Mouse (Mus musculus) adrenal gland, adult 18-20 months (tissue): ENCODE measurements around the gene Olfr784. TPM values are rescaled to one million over a fixed set of nuclear protein-coding genes. Genes with fewer than 3 reads are reported as not detected.
"Not testable (repeated sequence)": the region's sequence is repeated elsewhere in the genome, so short reads cannot be mapped to it uniquely, and the experiment has no call there.

ENCODE experiments used
- DNase-seq, 2 experiments: peaks; one replicate each; pipeline ENCODE4 v3.0.0; 2021 to 2022; ENCODE audit warnings: low spot score in 2 of 2
- long read RNA-seq, 2 experiments: library from polyadenylated mRNA; stranded (forward); transcript quantifications; one replicate each; pipeline ENCODE4 v2.0.0; 2021
- total RNA-seq, 2 experiments: library from RNA; stranded (reverse); gene quantifications; 1 replicate in 1 of 2; 2 replicates in 1 of 2; pipeline ENCODE4 v1.2.3; 2021

Gene Olfr784
- total RNA-seq = not detected
- long read RNA-seq, experiment 1 = 0 reads
- long read RNA-seq, experiment 2 = 0 reads

DNA sequence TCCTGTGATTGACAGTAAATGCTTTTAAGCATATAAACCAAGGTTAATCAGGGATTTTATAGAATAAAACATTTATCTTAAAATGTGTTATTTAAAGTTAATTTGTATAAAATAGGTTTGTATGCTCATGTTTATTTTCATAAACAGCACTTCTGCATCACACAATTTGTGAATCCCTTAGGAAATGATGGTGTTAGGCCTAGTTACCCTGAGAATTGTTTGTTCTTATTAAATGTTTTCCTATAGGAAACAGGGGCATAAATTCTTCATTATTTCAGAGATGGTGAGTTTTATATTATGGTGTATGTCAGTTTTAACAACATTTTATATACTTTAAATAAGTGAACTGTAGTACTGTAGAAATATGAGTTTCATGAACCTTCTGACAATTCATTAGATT is at the start of gene Olfr784:
Gene Olfr784, plus strand, starts transcription at position 301 of the 400 bp plus-strand sequence.
- DNase-seq = no peak

DNA sequence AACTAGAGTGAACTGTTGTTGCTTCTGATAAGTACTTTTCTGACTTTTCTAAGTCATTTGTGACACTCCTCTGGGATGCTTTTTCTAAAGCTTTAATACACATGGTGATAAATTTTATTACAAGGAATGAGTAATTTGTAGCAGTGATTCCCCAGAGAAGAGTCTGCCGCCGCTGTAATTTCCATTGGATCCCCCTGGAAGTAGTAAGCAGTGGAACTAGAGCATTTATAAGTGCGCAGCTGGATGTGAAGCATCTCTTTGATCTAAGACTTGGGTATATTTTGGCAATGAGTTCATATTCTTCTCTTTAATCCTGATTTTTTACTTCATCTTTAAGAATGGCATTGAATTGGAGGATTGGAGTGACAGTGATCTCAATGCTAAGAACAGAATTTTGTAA is 35.3 kb upstream of the Olfr784 start, which contains the start of gene Olfr782:
Gene Olfr782, plus strand, starts transcription at position 301 of the 400 bp plus-strand sequence.
- no peak for DNase-seq

DNA sequence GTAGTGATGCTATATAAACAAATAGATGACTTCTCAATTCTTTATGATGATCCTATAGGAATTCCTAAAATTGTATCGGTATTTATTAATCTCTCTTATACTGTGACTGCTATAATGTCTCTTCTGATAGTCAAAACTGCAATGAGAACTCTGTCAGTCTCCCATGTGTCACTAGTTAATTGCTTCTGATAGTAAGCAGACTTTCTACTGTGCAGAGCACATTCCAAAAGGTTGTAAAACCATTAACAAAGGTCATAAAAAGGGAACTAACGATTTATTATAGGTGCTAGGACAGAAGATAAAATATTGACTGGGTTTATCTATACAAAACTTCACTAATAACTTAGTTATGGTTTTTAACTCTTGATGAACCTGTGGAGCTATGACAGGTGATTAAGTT is 31.4 kb upstream of the Olfr784 start:
- DNase-seq = not testable (repeated sequence)

DNA sequence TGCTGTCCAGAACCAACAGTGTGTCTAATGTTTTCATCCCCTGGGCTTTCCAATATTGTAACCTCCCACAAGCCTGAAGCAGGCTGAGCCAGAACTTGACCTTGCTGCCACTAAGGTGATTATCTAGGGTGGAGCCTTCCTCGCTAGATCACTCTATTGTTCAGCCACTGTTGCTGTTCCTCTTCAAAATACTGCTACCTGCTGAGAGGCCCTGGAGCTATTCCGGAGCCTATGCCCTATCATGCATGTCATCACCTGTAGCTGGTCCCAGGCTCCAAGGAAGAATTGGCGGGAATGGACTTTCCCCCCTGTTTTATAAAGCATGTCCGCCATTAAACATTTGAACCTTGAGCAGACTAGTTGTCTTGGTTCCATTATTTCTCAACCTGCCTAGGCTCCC is 27.4 kb upstream of the Olfr784 start:
- not testable (repeated sequence) for DNase-seq

DNA sequence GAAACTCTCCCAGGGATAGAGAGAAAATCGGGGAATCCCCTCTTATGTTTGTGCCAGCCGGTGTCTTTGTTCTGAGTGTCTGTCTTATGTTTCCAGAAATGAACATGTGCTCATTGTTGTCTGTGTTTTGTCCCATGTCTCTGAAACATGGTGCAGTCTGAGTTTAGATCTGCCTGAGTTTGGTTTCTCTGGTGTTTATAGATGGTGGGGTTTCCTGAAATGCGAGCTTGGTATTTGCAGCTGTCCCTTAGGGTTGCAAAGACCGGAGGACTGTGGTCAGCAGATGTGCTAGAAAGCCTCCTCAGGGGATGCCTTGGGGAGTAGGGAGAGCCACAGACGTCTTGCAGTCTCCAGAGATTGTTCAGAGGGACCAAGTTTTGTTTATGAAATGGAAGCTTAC is 26.6 kb upstream of the Olfr784 start:
- DNase-seq = no peak

DNA sequence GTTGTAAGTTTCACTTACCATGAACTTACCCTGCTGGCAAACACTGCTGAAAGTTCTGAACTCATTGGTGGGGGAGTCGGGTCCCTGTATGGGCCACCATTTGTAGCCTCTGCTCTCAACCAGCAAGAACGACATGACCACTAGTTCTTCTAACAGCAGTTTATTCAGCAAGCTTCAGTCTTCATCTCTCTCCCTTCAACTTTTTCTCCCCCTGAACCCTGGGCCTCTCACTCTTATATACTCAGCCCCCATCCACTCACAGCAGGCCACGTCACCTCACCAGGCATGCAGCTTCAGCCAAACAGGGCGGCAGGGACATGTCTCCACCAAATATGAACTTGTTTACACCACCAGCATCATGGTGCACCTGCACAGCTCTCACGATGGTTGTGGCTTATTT is 9.8 kb upstream of the Olfr784 start:
- not testable (repeated sequence) for DNase-seq

DNA sequence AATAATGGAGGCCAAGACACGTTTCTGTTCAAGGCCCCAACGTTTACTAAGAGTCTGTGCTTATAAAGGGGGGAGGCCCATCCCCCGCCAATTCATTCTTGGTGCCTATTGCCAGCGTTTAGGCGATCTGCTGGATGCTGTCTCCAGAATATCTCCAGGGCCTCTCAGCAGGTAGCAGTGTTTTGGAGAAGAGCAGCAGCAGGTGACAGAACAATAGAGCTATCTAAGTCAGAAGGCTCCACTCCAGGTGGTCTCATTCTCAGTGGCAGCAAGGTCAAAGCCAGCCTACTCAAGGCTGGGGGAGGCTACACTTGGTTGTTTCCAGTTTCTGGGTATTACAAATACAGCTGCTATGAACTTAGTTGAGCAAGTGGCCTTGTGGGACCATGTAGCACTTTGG is 17.0 kb downstream of the Olfr784 start:
- DNase-seq = no peak

GRCm38 (mm10) chr10:129405126-129405525 is 21.2 kb downstream of the Olfr784 start, which contains the start of gene Olfr785:
Olfr785 (plus strand) TSS chr10:129405426.
- no peak for DNase-seq

GRCm38 (mm10) chr10:129427006-129427405 is 43.1 kb downstream of the Olfr784 start, which contains the start of gene Olfr786:
Olfr786 (plus strand) TSS chr10:129427306.
- no peak for DNase-seq

Other genes with a start within 250 kb of the Olfr784 start
- not detected for gene Olfr770, start 245.1 kb upstream of the Olfr784 start, total RNA-seq
- not detected for gene Olfr771, start 219.3 kb upstream of the Olfr784 start, total RNA-seq
- not detected for gene Olfr772, start 206.2 kb upstream of the Olfr784 start, total RNA-seq
- gene Olfr773, start 196.7 kb upstream of the Olfr784 start, total RNA-seq = not detected
- not detected for gene Olfr774, start 147.9 kb upstream of the Olfr784 start, total RNA-seq
- not detected for gene Olfr775, start 135.7 kb upstream of the Olfr784 start, total RNA-seq
- not detected for gene Olfr776, start 125.0 kb upstream of the Olfr784 start, total RNA-seq
- not detected for gene Olfr777, start 112.6 kb upstream of the Olfr784 start, total RNA-seq
- not detected for gene Olfr780, start 66.0 kb upstream of the Olfr784 start, total RNA-seq
- not detected for gene Olfr781, start 55.2 kb upstream of the Olfr784 start, total RNA-seq
- not detected for gene Olfr782, start 35.2 kb upstream of the Olfr784 start, total RNA-seq
- gene Olfr785, start 21.3 kb downstream of the Olfr784 start, total RNA-seq = not detected
- gene Olfr786, start 43.2 kb downstream of the Olfr784 start, total RNA-seq = not detected
- gene Olfr787, start 77.8 kb downstream of the Olfr784 start, total RNA-seq = not detected
- not detected for gene Olfr788, start 86.9 kb downstream of the Olfr784 start, total RNA-seq
- gene Olfr789, start 100.7 kb downstream of the Olfr784 start, total RNA-seq = not detected
- not detected for gene Olfr790, start 114.4 kb downstream of the Olfr784 start, total RNA-seq
- not detected for gene Olfr791, start 137.7 kb downstream of the Olfr784 start, total RNA-seq
- gene Olfr792, start 155.1 kb downstream of the Olfr784 start, total RNA-seq = not detected
- not detected for gene Olfr794, start 183.6 kb downstream of the Olfr784 start, total RNA-seq
- gene Olfr796, start 228.5 kb downstream of the Olfr784 start, total RNA-seq = not detected
- not detected for gene Olfr798, start 243.9 kb downstream of the Olfr784 start, total RNA-seq